Mouse (Mus musculus): ENCODE measurements around the gene Mettl21a.

GRCm38 (mm10) chr1:64609145-64609544 lies 7.9 kb downstream of the Mettl21a start:
- TF ChIP-seq CTCF (IDR thresholded peaks at IDR 0.05; ENCODE audit: insufficient read depth, low read depth, low read length) (no peak), POLR2A (IDR thresholded peaks at IDR 0.05; ENCODE audit: insufficient read depth, low read depth, low read length) (no peak)

Measured in olfactory bulb, adult 2 months (tissue).